Mouse (Mus musculus) stomach, embryonic 15.5 days (tissue): ENCODE data around the gene Cenpv. TPM values are rescaled to one million over a fixed set of nuclear protein-coding genes. Genes with fewer than 3 reads are reported as not detected.
"Not testable (repeated sequence)": the region's sequence is repeated elsewhere in the genome, so short reads cannot be mapped to it uniquely, and the experiment has no call there.

Source experiments
- ATAC-seq: fragments of 200-750 bp; cut with Nextera tagmentation; 2 replicates; pipeline ENCODE4 v1.8.0; 2017; ENCODE audit warnings: low read depth, moderate number of reproducible peaks, moderate TSS enrichment; ENCODE audit not compliant: insufficient read depth, low FRiP score
- H3K27ac ChIP-seq: fragments of 300-500 bp; sonication (generic); 2 replicates; pipeline ENCODE4 v1.5.1; 2015; ENCODE audit warnings: mild to moderate bottlenecking, inconsistent platforms
- H3K27me3 ChIP-seq: fragments of 300-500 bp; sonication (generic); replicated peaks from 2 replicates; pipeline ENCODE4 v1.6.1; 2015; ENCODE audit warnings: inconsistent platforms
- H3K36me3 ChIP-seq: fragments of 300-500 bp; sonication (generic); 2 replicates; pipeline ENCODE4 v1.6.1; 2015; ENCODE audit warnings: inconsistent platforms
- H3K4me1 ChIP-seq: fragments of 300-500 bp; sonication (generic); 2 replicates; pipeline ENCODE4 v1.6.1; 2015; ENCODE audit warnings: inconsistent platforms
- H3K4me2 ChIP-seq: fragments of 300-500 bp; sonication (generic); 2 replicates; pipeline ENCODE4 v1.6.1; 2015; ENCODE audit warnings: mild to moderate bottlenecking, inconsistent platforms
- H3K4me3 ChIP-seq: fragments of 300-500 bp; sonication (generic); replicated peaks from 2 replicates; pipeline ENCODE4 v1.5.1; 2015; ENCODE audit warnings: inconsistent platforms
- H3K9ac ChIP-seq: fragments of 300-500 bp; sonication (generic); 2 replicates; pipeline ENCODE4 v1.6.1; 2015; ENCODE audit warnings: inconsistent platforms
- H3K9me3 ChIP-seq: fragments of 300-500 bp; sonication (generic); 2 replicates; pipeline ENCODE4 v1.6.1; 2016; ENCODE audit warnings: inconsistent platforms
- WGBS: fragments of 180-500 bp; shearing (Covaris S2); methylation state at CpG from one replicate; pipeline ENCODE4 v1.1.7; 2015; 5-methylcytosine and 5-hydroxymethylcytosine counted together
- polyA plus RNA-seq: library from polyadenylated mRNA; unstranded; fragments of >200 nt; fragmentation: Nextera tagmentation; extraction: Ambion mirVana; gene quantifications from 2 replicates; pipeline ENCODE4 v1.2.1, GENCODE M21; 2015

Gene Cenpv
- polyA plus RNA-seq, 1 experiment from 2014 or later: 29.0 TPM

DNA sequence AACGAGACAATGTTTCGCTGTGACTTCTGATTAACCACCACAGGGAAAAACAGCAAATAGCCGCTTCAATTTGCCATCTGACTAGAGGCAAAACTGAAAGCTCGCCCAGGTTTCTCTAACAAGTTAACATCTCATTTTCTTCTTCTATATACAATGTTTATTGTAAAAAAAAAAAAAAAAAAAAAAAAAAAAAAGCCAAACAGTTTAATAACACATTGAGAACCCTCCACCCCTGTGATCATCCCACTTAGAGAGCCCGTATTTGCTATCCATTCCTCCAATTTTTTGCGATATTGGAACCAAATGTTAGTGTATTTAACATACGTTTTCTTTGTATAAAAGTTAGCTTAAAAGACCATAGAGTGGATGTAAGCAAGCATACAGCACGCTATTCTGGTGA, 2.0 kb downstream of the Cenpv start:
- Histone ChIP-seq H3K9ac (no peak overlapping the region), H3K36me3 (no peaks in the 10 kb centered on the region), H3K27me3 (no peaks in the 10 kb centered on the region), H3K9me3 (no peaks in the 10 kb centered on the region), H3K4me1 (0 out of 2 replicates have a peak, but pooled peaks cover 3% of the 10 kb centered on the region), H3K27ac (no peak overlapping the region), H3K4me3 (no peak overlapping the region), H3K4me2 (no peak overlapping the region)
- no peak for ATAC-seq
- WGBS: 86% methylated on average over 8 of the region's 8 CpGs

DNA sequence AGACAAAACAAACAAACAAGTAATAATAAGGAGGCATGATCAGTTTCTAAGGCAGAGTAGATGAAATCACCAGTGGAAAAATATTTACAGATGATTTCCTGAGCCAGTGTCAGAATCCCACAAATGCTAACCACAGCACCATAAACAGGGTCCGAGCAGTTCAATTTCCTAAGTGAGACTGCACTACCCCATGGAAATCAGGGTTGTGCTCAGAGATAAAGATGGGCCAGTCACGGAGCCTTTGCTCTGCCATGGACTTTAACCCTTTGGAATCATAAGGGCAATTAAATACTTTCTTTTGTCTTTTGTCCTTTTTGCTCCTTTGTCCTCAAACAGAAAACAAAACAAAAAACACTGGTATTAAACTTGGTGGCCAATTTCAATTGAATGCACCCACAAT, 16.8 kb downstream of the Cenpv start:
- ATAC-seq: no peak
- no peaks in the 10 kb centered on the region for H3K9me3 ChIP-seq
- H3K27me3 ChIP-seq: no peaks in the 10 kb centered on the region
- no peak overlapping the region for H3K9ac ChIP-seq
- no peaks in the 10 kb centered on the region for H3K4me1 ChIP-seq
- no peak overlapping the region for H3K4me2 ChIP-seq
- no peaks in the 10 kb centered on the region for H3K36me3 ChIP-seq
- no peak overlapping the region for H3K27ac ChIP-seq
- 60% methylated on average over 2 of the region's 2 CpGs for WGBS
- H3K4me3 ChIP-seq: no peak overlapping the region

DNA sequence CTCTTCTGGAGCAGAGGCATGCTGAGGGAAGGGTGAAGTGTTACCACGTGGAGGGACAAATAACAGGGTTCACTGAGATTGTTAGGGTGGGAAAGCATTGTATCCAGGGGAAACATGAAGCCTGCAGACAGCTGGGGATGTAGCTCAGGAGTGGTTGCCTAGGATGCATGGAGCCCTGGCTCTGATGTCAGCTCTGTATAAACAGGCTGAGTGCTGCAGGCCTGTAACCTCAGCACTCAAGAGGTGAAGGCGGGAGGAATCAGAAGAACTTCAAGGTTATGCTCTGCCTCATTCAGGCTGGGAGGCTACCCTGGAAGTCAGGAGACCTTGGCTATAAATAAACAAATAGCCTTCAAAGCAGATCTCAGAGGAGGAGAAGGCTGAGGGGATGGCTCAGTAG, 20.1 kb downstream of the Cenpv start:
- no peak for ATAC-seq
- H3K36me3 ChIP-seq: no peaks in the 10 kb centered on the region
- H3K4me2 ChIP-seq: no peak overlapping the region
- H3K4me1 ChIP-seq: no peaks in the 10 kb centered on the region
- no peak overlapping the region for H3K4me3 ChIP-seq
- no peaks in the 10 kb centered on the region for H3K27me3 ChIP-seq
- no peak overlapping the region for H3K27ac ChIP-seq
- WGBS: 27% methylated on average over 2 of the region's 2 CpGs
- no peak overlapping the region for H3K9ac ChIP-seq
- H3K9me3 ChIP-seq: no peaks in the 10 kb centered on the region

DNA sequence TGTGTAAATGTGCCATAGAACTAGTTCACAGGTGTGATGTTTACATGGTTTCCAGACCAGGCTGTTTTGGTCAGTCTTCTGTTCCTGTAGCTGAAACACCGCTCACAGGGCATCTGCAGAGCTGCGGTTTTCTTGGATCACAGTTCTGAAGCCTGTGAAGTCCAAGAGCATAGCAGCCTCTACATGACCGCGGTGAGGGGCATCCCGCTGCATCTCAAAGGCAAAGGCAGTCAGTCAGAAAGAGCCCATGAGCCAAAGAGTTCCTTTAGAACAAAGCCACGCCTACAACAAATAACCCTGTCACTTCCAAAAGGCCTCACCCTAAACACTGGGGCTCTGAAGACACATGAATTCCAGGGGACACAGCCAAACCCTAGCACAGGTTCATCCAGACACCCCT, 25.8 kb downstream of the Cenpv start:
- H3K27me3 ChIP-seq: no peaks in the 10 kb centered on the region
- 74% methylated on average over 6 of the region's 6 CpGs for WGBS
- no peak for ATAC-seq
- H3K9me3 ChIP-seq: no peaks in the 10 kb centered on the region
- H3K4me1 ChIP-seq: no peaks in the 10 kb centered on the region
- H3K36me3 ChIP-seq: no peaks in the 10 kb centered on the region
- H3K4me2 ChIP-seq: no peak overlapping the region
- H3K27ac ChIP-seq: no peak overlapping the region
- no peak overlapping the region for H3K4me3 ChIP-seq
- H3K9ac ChIP-seq: no peak overlapping the region

DNA sequence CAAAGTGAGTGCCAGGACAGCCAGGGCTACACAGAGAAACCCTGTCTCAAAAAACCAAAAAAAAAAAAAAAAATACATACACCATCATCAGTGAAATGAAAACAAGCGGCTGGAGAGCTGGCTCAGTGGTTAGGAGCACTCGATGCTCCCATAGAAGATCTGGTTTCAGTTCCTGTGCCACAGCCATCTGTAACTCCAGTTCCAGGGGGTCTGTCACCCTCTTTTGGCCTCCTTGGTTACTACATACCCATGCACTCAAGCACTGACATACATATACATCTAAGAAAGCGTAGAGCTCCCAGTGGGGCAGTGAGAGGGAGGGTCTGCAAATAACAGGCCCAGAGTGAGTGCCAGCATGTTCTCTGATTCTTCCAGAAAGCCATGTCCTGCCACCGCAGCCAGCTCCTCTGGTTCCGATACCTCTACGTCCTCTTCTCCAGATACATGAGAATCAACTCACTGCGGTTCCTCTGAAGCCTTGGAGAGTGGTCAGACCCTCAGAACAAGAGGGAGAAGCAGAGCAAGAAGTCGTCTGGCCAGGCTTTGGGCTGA, 26.5 kb downstream of the Cenpv start:
- 82% methylated on average over 8 of the region's 8 CpGs for WGBS
- Histone ChIP-seq H3K4me3 (no peak overlapping the region), H3K4me2 (no peak overlapping the region), H3K36me3 (no peaks in the 10 kb centered on the region), H3K27me3 (no peaks in the 10 kb centered on the region), H3K9me3 (no peaks in the 10 kb centered on the region), H3K9ac (no peak overlapping the region), H3K27ac (no peak overlapping the region), H3K4me1 (no peaks in the 10 kb centered on the region)
- ATAC-seq: no peak

DNA sequence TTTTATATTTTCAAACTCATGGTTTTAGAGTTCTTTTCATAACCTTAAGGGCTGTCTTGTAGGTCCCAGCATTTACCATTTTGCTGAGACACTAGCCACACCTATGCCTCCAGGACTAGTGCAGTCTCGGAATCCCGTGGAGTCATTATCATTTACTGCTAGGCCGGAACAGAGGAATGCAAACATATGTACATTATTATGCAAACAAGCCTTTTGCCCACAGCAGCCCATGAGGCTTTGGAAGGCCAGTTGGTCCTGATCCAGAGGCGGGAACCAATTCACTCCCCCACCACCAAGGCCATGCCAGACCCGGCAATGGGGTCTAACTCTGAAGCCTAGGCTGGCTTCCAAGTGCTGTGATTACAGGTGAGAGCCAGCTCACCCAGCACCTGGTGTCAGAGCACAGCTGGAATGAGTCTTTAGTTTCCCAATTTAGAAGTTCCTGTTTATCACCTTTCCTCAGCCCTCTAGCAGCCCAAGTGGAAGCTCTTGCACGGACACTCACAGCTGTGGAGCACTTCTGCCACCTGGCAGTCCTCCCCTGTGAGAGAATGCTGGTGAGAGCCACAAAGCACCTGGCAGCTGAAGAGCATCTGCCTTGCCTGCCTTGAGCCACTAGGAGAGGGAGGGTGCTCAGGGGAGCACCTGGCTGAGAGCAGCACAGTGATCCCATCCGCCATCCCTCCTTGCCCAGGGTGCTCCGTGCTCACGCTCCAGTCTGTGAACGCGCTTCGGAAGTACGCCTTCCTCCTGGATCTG, 27.4 kb downstream of the Cenpv start:
- WGBS: 78% methylated on average over 13 of the region's 13 CpGs
- no peak overlapping the region for H3K9ac ChIP-seq
- no peak overlapping the region for H3K4me2 ChIP-seq
- H3K27ac ChIP-seq: no peak overlapping the region
- H3K4me3 ChIP-seq: no peak overlapping the region
- H3K4me1 ChIP-seq: no peaks in the 10 kb centered on the region
- ATAC-seq: no peak; the same call in 1 of the 2 replicates
- no peaks in the 10 kb centered on the region for H3K27me3 ChIP-seq
- no peaks in the 10 kb centered on the region for H3K9me3 ChIP-seq
- H3K36me3 ChIP-seq: no peaks in the 10 kb centered on the region

DNA sequence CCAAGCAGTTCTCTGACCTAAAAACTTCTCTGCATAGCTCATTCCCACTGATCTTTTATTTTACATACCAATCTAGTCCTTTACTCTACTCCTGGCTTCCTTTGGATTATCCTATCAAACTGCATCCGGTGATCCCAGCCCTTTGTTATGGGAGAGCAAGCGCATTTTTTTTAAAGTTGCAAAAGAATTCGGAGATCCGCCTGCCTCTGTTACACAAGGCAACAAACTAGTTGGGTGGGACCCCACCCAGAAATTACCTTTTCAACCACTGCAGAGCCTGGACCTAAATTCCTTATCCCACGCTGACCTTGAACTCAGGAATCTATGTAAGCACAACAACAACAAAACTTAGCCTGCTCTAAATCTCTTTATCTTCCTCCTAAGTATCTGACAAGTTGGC, 28.1 kb downstream of the Cenpv start:
- H3K4me3 ChIP-seq: no peak overlapping the region
- no peaks in the 10 kb centered on the region for H3K9me3 ChIP-seq
- 90% methylated on average over 5 of the region's 5 CpGs for WGBS
- H3K27me3 ChIP-seq: no peaks in the 10 kb centered on the region
- no peak overlapping the region for H3K4me2 ChIP-seq
- H3K36me3 ChIP-seq: no peaks in the 10 kb centered on the region
- H3K9ac ChIP-seq: no peak overlapping the region
- no peak overlapping the region for H3K27ac ChIP-seq
- ATAC-seq: no peak
- H3K4me1 ChIP-seq: no peaks in the 10 kb centered on the region

DNA sequence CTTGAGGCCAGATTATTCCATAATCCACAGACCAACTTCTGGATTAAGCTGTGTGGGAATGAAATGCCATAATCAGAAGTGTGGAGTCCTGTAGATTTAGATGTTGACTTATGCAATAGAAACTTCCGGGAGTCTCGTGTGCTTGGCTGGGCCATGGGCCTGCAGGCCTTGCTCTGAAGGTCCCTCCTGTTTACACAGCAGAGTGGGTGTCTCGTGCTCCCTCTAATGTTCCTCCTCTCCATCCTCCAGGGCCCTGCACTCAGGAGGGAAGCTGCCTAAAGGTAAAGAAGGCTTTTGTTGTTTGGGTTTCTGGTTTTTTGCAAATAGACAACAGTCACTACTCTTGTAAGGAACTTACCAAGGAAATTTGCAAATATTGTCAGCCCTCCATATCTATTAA, 29.5 kb downstream of the Cenpv start:
- Histone ChIP-seq H3K27ac (no peak overlapping the region), H3K36me3 (no peaks in the 10 kb centered on the region), H3K4me3 (no peak overlapping the region), H3K27me3 (no peaks in the 10 kb centered on the region), H3K4me2 (no peak overlapping the region), H3K9ac (no peak overlapping the region), H3K9me3 (no peaks in the 10 kb centered on the region), H3K4me1 (no peaks in the 10 kb centered on the region)
- WGBS: 62% methylated on average over 3 of the region's 3 CpGs
- no peak for ATAC-seq

DNA sequence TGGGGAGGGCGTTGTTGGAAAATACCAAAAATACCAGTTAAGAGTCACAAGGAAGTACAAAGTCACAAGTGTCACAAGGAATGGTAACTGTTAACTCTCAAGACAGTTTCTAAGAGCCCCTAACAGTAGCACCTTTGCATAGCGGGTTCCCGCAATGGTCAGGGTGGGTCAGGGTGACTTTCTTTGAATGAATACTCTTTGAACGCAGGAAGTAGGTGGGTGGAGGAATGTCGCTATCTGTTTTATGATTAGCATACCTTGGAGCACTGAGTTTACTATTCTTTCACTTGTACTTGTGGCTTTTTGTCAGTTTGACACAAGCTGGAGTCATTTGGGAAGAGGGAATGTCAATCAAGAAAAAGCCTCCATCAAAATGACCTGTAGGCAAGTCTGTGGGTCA, 30.2 kb downstream of the Cenpv start:
- ATAC-seq, H3K9me3 ChIP-seq, H3K4me2 ChIP-seq, H3K36me3 ChIP-seq, H3K4me3 ChIP-seq, H3K27ac ChIP-seq, H3K4me1 ChIP-seq, H3K27me3 ChIP-seq, H3K9ac ChIP-seq: not testable (repeated sequence)
- WGBS: 94% methylated on average over 5 of the region's 5 CpGs

DNA sequence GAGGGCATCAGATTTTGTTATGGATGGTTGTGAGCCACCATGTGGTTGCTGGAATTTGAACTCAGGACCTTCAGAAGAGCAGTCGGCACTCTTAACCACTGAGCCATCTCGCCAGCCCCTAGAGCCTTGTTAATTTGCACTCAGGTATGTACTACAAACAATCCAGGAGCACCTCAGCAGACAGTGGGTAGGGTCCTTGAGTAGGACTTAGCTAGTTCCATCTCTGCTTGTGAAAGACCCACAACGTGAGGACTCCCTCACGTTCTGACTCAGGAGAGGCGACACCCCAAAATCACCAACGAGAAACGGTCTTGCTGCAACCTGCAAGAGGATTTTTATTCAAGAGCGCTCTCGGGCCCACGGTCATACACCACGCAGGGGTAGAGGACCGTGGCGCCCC, 30.7 kb downstream of the Cenpv start:
- 94% methylated on average over 13 of the region's 13 CpGs for WGBS
- not testable (repeated sequence) for H3K9me3 ChIP-seq

DNA sequence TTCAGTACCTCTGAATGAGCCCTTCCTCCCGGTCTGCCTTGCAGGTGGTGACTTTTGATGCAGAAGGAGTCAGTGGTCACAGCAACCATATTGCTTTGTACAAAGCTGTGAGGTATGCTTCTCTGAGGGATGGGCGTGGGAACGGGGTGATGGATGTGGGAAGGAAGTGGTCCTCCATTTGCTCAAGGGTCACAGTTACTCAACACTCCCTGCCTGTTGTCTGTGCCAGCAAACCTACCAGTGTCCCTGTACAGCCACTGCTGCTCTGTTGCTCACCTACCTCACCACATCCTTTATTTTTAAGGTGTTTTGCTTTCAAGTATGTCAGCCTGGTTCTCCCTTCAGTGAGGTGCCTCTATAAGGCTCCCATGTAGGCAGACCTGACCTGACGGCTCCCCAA, 31.4 kb downstream of the Cenpv start:
- 77% methylated on average over 4 of the region's 4 CpGs for WGBS
- Histone ChIP-seq H3K27ac (no peak overlapping the region), H3K4me3 (no peak overlapping the region), H3K36me3 (no peaks in the 10 kb centered on the region), H3K4me2 (no peak overlapping the region), H3K4me1 (no peaks in the 10 kb centered on the region), H3K9me3 (no peaks in the 10 kb centered on the region), H3K27me3 (no peaks in the 10 kb centered on the region), H3K9ac (no peak overlapping the region)
- no peak for ATAC-seq

More for the DNA sequence above, 30.7 kb downstream of the Cenpv start:
- not testable (repeated sequence) for H3K27me3 ChIP-seq, H3K36me3 ChIP-seq, H3K4me3 ChIP-seq, H3K27ac ChIP-seq, H3K9ac ChIP-seq, H3K4me2 ChIP-seq, ATAC-seq, H3K4me1 ChIP-seq

DNA sequence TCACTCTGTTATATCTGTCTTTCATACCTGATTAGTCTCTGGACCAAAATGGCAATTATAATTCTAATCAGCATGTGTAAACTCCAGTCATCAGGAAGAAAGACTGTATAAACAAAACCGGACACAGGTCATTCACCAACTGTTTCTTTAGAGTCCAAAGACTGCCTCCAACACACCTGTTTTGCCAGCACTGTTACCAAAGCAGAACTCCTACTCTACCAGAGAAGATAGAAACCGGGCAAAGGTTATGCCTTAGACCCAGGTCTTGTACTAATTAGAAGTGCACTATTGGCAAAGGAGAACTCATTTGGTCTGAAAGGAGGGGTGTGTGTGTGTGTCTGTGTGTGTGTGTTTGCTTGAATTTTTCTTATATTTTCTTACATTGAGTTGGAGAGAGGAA, 38.5 kb downstream of the Cenpv start:
- ATAC-seq: no peak

More for the DNA sequence above, 38.5 kb downstream of the Cenpv start:
- no peak overlapping the region for H3K4me3 ChIP-seq
- peaks cover 4% of the 10 kb centered on the region; the same call in 1 of the 2 replicates for H3K4me1 ChIP-seq
- 60% methylated on average over 2 of the region's 2 CpGs for WGBS
- no peaks in the 10 kb centered on the region for H3K36me3 ChIP-seq
- H3K27me3 ChIP-seq: no peaks in the 10 kb centered on the region
- no peak overlapping the region for H3K9ac ChIP-seq
- H3K4me2 ChIP-seq: no peak overlapping the region
- no peak overlapping the region for H3K27ac ChIP-seq
- no peaks in the 10 kb centered on the region for H3K9me3 ChIP-seq
